Mouse (Mus musculus) liver, adult 10 weeks (tissue): ENCODE data around the gene Cxcl10. TPM values are rescaled to one million over a fixed set of nuclear protein-coding genes. Genes with fewer than 3 reads are reported as not detected.

Experiments used
- polyA plus RNA-seq: library from polyadenylated mRNA; stranded (reverse); fragments of 350-450 nt; fragmentation: Illumina TruSeq; extraction: RNeasy Lipid Tissue Mini Kit (QIAGEN cat#74804); gene quantifications from one replicate; pipeline ENCODE4 v1.2.3, GENCODE M21; 2014; ENCODE audit warnings: low read depth, low replicate concordance

Cxcl10 gene
- 4.5 TPM for polyA plus RNA-seq

GRCm38 (mm10) chr5:92348794-92349413 lies at the start of gene Cxcl10:
Cxcl10 (minus strand) TSS chr5:92348889.

GRCm38 (mm10) chr5:92331635-92332338 lies 16.9 kb downstream of the Cxcl10 start, which contains the start of gene Art3:
Art3 (plus strand) TSS chr5:92331827.

GRCm38 (mm10) chr5:92327929-92328328 lies 20.8 kb downstream of the Cxcl10 start, which contains the start of gene Cxcl9:
Cxcl9 (minus strand) TSS chr5:92328079.

GRCm38 (mm10) chr5:92309681-92310511 lies 38.8 kb downstream of the Cxcl10 start, which contains the start of gene Sdad1:
Sdad1 (minus strand) TSS chr5:92310479.

Other genes with a start within 250 kb of the Cxcl10 start
- 109 TPM for gene Uso1, start 211.0 kb downstream of the Cxcl10 start, polyA plus RNA-seq
- gene U90926, start 133.5 kb downstream of the Cxcl10 start, polyA plus RNA-seq: not detected
- gene Ppef2, start 92.6 kb downstream of the Cxcl10 start, polyA plus RNA-seq: not detected
- gene Naaa, start 70.7 kb downstream of the Cxcl10 start, polyA plus RNA-seq: 2.5 TPM
- gene Sdad1, start 38.4 kb downstream of the Cxcl10 start, polyA plus RNA-seq: 5.4 TPM
- gene Cxcl9, start 20.8 kb downstream of the Cxcl10 start, polyA plus RNA-seq: 14.1 TPM
- 6.1 TPM for gene Art3, start 17.1 kb downstream of the Cxcl10 start, polyA plus RNA-seq
- 32.3 TPM for gene Nup54, start 86.3 kb upstream of the Cxcl10 start, polyA plus RNA-seq
- gene Scarb2, start 157.9 kb upstream of the Cxcl10 start, polyA plus RNA-seq: 98.6 TPM
- 15.7 TPM for gene Fam47e, start 206.2 kb upstream of the Cxcl10 start, polyA plus RNA-seq